Mouse (Mus musculus) embryonic fibroblast, embryonic 13.5 days (primary cell): ENCODE measurements around the gene Mreg.

Source experiments
- CTCF ChIP-seq: IDR thresholded peaks from 2 replicates; pipeline ENCODE4 v1.5.1; 2011; ENCODE audit warnings: mild to moderate bottlenecking, control low read depth, low read length, moderate library complexity, borderline replicate concordance; ENCODE audit not compliant: insufficient read depth
- POLR2A ChIP-seq: IDR thresholded peaks from 2 replicates; pipeline ENCODE4 v1.6.1; 2011; ENCODE audit warnings: low read depth, mild to moderate bottlenecking, control low read depth, low read length, moderate library complexity

- TF ChIP-seq CTCF (no peak), POLR2A (no peak)
Observed at GRCm38 (mm10) chr1:72228974-72229373, 16.9 kb upstream of the Mreg start.
